Mouse (Mus musculus): ENCODE measurements around the gene Fpr1. TPM values are rescaled to one million over a fixed set of nuclear protein-coding genes. Genes with fewer than 3 reads are reported as not detected.
A peak's percentile ranks its signal among the peaks of the same experiment; 100 is the strongest.

The Fpr1 gene
- polyA plus RNA-seq, 1 experiment from 2014 or later, result not detected

- Histone ChIP-seq H3K27me3 (no peaks in the 10 kb centered on the region), H3K4me1 (no peaks in the 10 kb centered on the region), H3K9me3 (0 out of 2 replicates have a peak, but pooled peaks cover 7% of the 10 kb centered on the region), H3K27ac (replicated peaks) (no peak overlapping the region), H3K4me2 (replicated peaks) (no peak overlapping the region), H3K36me3 (no peaks in the 10 kb centered on the region), H3K9ac (replicated peaks) (no peak overlapping the region), H3K4me3 (no peak overlapping the region)
- no peak for ATAC-seq (replicated peaks)
- 88% methylated on average over 2 of the region's 2 CpGs for WGBS
Observed at GRCm38 (mm10) chr17:17871697-17872096, 12.0 kb downstream of the Fpr1 start.

- 79% methylated on average over 2 of the region's 2 CpGs for WGBS
- Histone ChIP-seq H3K9me3 (0 out of 2 replicates have a peak, but pooled peaks cover 7% of the 10 kb centered on the region), H3K4me1 (no peaks in the 10 kb centered on the region), H3K4me2 (replicated peaks) (no peak overlapping the region), H3K9ac (replicated peaks) (no peak overlapping the region), H3K27me3 (no peaks in the 10 kb centered on the region), H3K4me3 (no peak overlapping the region), H3K36me3 (0 out of 2 replicates have a peak, but pooled peaks cover under 1% of the 10 kb centered on the region), H3K27ac (replicated peaks) (no peak overlapping the region)
- ATAC-seq (replicated peaks), result no peak
Observed at GRCm38 (mm10) chr17:17870892-17871550, 12.7 kb downstream of the Fpr1 start.

- no peak overlapping the region for H3K4me2 ChIP-seq (replicated peaks)
- no peak for ATAC-seq (replicated peaks)
- no peaks in the 10 kb centered on the region for H3K27me3 ChIP-seq
- H3K4me3 ChIP-seq, result no peak overlapping the region
- 0 out of 2 replicates have a peak, but pooled peaks cover 3% of the 10 kb centered on the region for H3K36me3 ChIP-seq
- no peaks in the 10 kb centered on the region for H3K4me1 ChIP-seq
- 84% methylated on average over 11 of the region's 11 CpGs for WGBS
- H3K9me3 ChIP-seq, result no peaks in the 10 kb centered on the region
- H3K9ac ChIP-seq (replicated peaks), result no peak overlapping the region
- H3K27ac ChIP-seq (replicated peaks), result no peak overlapping the region
Observed at GRCm38 (mm10) chr17:17866801-17867469, 16.8 kb downstream of the Fpr1 start.

- no peaks in the 10 kb centered on the region for H3K4me1 ChIP-seq
- H3K27me3 ChIP-seq, result no peaks in the 10 kb centered on the region
- H3K4me2 ChIP-seq (replicated peaks), result no peak overlapping the region
- H3K36me3 ChIP-seq, result 0 out of 2 replicates have a peak, but pooled peaks cover 3% of the 10 kb centered on the region
- H3K4me3 ChIP-seq, result no peak overlapping the region
- no peak overlapping the region for H3K9ac ChIP-seq (replicated peaks)
- whole genome bisulfite sequencing, result 61% methylated on average over 2 of the region's 2 CpGs
- no peaks in the 10 kb centered on the region for H3K9me3 ChIP-seq
- no peak for ATAC-seq (replicated peaks)
- no peak overlapping the region for H3K27ac ChIP-seq (replicated peaks)
Observed at GRCm38 (mm10) chr17:17865168-17865567, 18.6 kb downstream of the Fpr1 start.

GRCm38 (mm10) chr17:17862360-17862759 lies 21.4 kb downstream of the Fpr1 start:
- H3K4me1 ChIP-seq, result no peaks in the 10 kb centered on the region
- H3K27ac ChIP-seq (replicated peaks), result no peak overlapping the region
- ATAC-seq (replicated peaks), result no peak
- H3K36me3 ChIP-seq, result 0 out of 2 replicates have a peak, but pooled peaks cover 3% of the 10 kb centered on the region
- no peak overlapping the region for H3K4me2 ChIP-seq (replicated peaks)
- no peak overlapping the region for H3K9ac ChIP-seq (replicated peaks)
- no peaks in the 10 kb centered on the region for H3K9me3 ChIP-seq
- H3K27me3 ChIP-seq, result no peaks in the 10 kb centered on the region
- no peak overlapping the region for H3K4me3 ChIP-seq
- 83% methylated on average over 1 of the region's 1 CpGs for WGBS

- Histone ChIP-seq H3K9me3 (no peaks in the 10 kb centered on the region), H3K27me3 (no peaks in the 10 kb centered on the region), H3K9ac (replicated peaks) (no peak overlapping the region), H3K4me1 (no peaks in the 10 kb centered on the region), H3K27ac (replicated peaks) (no peak overlapping the region), H3K4me2 (replicated peaks) (no peak overlapping the region), H3K4me3 (no peak overlapping the region), H3K36me3 (no peaks in the 10 kb centered on the region)
- 98% methylated on average over 3 of the region's 3 CpGs for WGBS
- no peak for ATAC-seq (replicated peaks)
Observed at GRCm38 (mm10) chr17:17860110-17860509, 23.6 kb downstream of the Fpr1 start.

GRCm38 (mm10) chr17:17857446-17857845 lies 26.3 kb downstream of the Fpr1 start:
- no peak overlapping the region for H3K9ac ChIP-seq (replicated peaks)
- H3K36me3 ChIP-seq, result no peaks in the 10 kb centered on the region
- no peak overlapping the region for H3K27ac ChIP-seq (replicated peaks)
- H3K4me2 ChIP-seq (replicated peaks), result no peak overlapping the region
- H3K9me3 ChIP-seq, result no peaks in the 10 kb centered on the region
- no peak overlapping the region for H3K4me3 ChIP-seq
- 90% methylated on average over 1 of the region's 1 CpGs for WGBS
- H3K4me1 ChIP-seq, result no peaks in the 10 kb centered on the region
- no peak for ATAC-seq (replicated peaks)
- H3K27me3 ChIP-seq, result no peaks in the 10 kb centered on the region

- H3K4me1 ChIP-seq, result no peaks in the 10 kb centered on the region
- H3K4me2 ChIP-seq (replicated peaks), result no peak overlapping the region
- 81% methylated on average over 1 of the region's 1 CpGs for WGBS
- no peaks in the 10 kb centered on the region for H3K36me3 ChIP-seq
- no peaks in the 10 kb centered on the region for H3K9me3 ChIP-seq
- H3K27me3 ChIP-seq, result no peaks in the 10 kb centered on the region
- H3K9ac ChIP-seq (replicated peaks), result no peak overlapping the region
- ATAC-seq (replicated peaks), result peak; percentile 16; the same call in 1 of the 2 replicates
- H3K27ac ChIP-seq (replicated peaks), result no peak overlapping the region
- no peak overlapping the region for H3K4me3 ChIP-seq
Observed at GRCm38 (mm10) chr17:17856612-17857011, 27.1 kb downstream of the Fpr1 start.

- ATAC-seq (replicated peaks), result no peak
- no peaks in the 10 kb centered on the region for H3K4me1 ChIP-seq
- no peaks in the 10 kb centered on the region for H3K9me3 ChIP-seq
- H3K4me2 ChIP-seq (replicated peaks), result no peak within 1 kb of the TSS
- H3K9ac ChIP-seq (replicated peaks), result no peak within 1 kb of the TSS
- 61% methylated on average over 8 of the region's 8 CpGs for WGBS
- no peaks in the 10 kb centered on the region for H3K36me3 ChIP-seq
- H3K27me3 ChIP-seq, result no peaks in the 10 kb centered on the region
- H3K4me3 ChIP-seq, result no peak within 1 kb of the TSS
- no peak within 1 kb of the TSS for H3K27ac ChIP-seq (replicated peaks)
Observed at GRCm38 (mm10) chr17:17855064-17855838, 28.5 kb downstream of the Fpr1 start, which contains the start of gene Has1. TSS of gene Has1 (minus strand) at chr17:17855205.

GRCm38 (mm10) chr17:17849906-17850712 lies 33.6 kb downstream of the Fpr1 start:
- H3K36me3 ChIP-seq, result no peaks in the 10 kb centered on the region
- H3K4me1 ChIP-seq, result no peaks in the 10 kb centered on the region
- H3K27ac ChIP-seq (replicated peaks), result no peak overlapping the region
- H3K4me2 ChIP-seq (replicated peaks), result peak overlapping the region; percentile 35
- peak; percentile 49 for ATAC-seq (replicated peaks)
- H3K9me3 ChIP-seq, result no peaks in the 10 kb centered on the region
- 0 out of 2 replicates have a peak overlapping the region, but pooled peaks have one; percentile 19 for H3K9ac ChIP-seq (replicated peaks)
- H3K27me3 ChIP-seq, result no peaks in the 10 kb centered on the region; the same call in 1 of the 2 replicates
- 21% methylated on average over 55 of the region's 55 CpGs for WGBS
- peak overlapping the region; percentile 22 for H3K4me3 ChIP-seq

- H3K9ac ChIP-seq (replicated peaks), result no peak overlapping the region
- no peak overlapping the region for H3K27ac ChIP-seq (replicated peaks)
- H3K4me3 ChIP-seq, result no peak overlapping the region
- no peaks in the 10 kb centered on the region for H3K9me3 ChIP-seq
- ATAC-seq (replicated peaks), result no peak
- no peak overlapping the region for H3K4me2 ChIP-seq (replicated peaks)
- no peaks in the 10 kb centered on the region for H3K4me1 ChIP-seq
- H3K36me3 ChIP-seq, result no peaks in the 10 kb centered on the region
- WGBS, result 80% methylated on average over 2 of the region's 2 CpGs
- H3K27me3 ChIP-seq, result no peaks in the 10 kb centered on the region; the same call in 1 of the 2 replicates
Observed at GRCm38 (mm10) chr17:17848988-17849387, 34.8 kb downstream of the Fpr1 start.

Measured in forebrain, embryonic 15.5 days (tissue).